Mouse (Mus musculus) heart, postnatal 0 days (tissue): Measurements from ENCODE around the gene Rfwd3.

ENCODE experiments used
- CTCF ChIP-seq: IDR thresholded peaks from 2 replicates; pipeline ENCODE4 v1.5.1; 2016; ENCODE audit warnings: antibody characterized with exemption, control low read depth, low read depth
- EP300 ChIP-seq: IDR thresholded peaks from 2 replicates; pipeline ENCODE4 v1.6.1; 2016; ENCODE audit warnings: antibody characterized with exemption, low read depth

DNA sequence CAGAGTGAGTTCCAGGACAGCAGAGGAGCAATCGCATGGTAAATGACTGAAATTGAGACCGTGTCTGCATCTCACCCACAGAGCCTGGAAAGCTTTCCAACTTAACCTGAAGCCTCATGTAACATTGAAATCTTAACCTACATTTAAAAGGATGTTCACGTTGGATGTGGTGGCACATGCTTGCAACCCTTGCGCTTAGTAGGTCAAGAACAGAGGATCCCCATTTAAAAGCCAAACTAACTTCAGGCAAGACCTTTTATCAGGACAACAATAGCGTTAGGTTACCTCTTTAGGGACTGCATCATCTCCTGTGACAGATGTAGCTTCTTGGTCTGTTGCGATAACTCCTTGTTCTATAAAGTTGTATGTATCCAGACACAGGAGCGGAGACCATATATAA lies 9.4 kb downstream of the Rfwd3 start:
- TF ChIP-seq CTCF (no peak), EP300 (no peak)
